Mouse (Mus musculus): ENCODE data around the gene Tmem198. TPM values are rescaled to one million over a fixed set of nuclear protein-coding genes. Genes with fewer than 3 reads are reported as not detected.

Tmem198 gene
- polyA plus RNA-seq, 1 experiment: 0.78 TPM

- Histone ChIP-seq H3K27me3 (ENCODE audit: control insufficient read depth, insufficient read depth, insufficient read length) (no peaks in the 10 kb centered on the region), H3K4me3 (no peak overlapping the region), H3K79me2 (ENCODE audit: control insufficient read depth, insufficient read depth) (no peaks in the 10 kb centered on the region), H3K36me3 (ENCODE audit: control insufficient read depth, insufficient read depth) (peaks cover 3% of the 10 kb centered on the region), H3K4me2 (ENCODE audit: low read depth) (no peak overlapping the region), H3ac (ENCODE audit: control insufficient read depth, insufficient read length) (no peak overlapping the region)
- no peak for TF ChIP-seq SRF (IDR thresholded peaks at IDR 0.05; ENCODE audit: control insufficient read depth, insufficient read length, low read depth)
- no peak for TF ChIP-seq POLR2AphosphoS2 (IDR thresholded peaks at IDR 0.05; ENCODE audit: insufficient read length, low read depth)
- TF ChIP-seq CEBPB (IDR thresholded peaks at IDR 0.05; ENCODE audit: insufficient read depth, poor library complexity, severe bottlenecking): no peak
- TF ChIP-seq MAX (IDR thresholded peaks at IDR 0.05; ENCODE audit: low read depth): no peak
- TF ChIP-seq POLR2A (IDR thresholded peaks at IDR 0.05; ENCODE audit: insufficient read length, low read depth): no peak
- no peak for TF ChIP-seq TCF12 (IDR thresholded peaks at IDR 0.05; ENCODE audit: insufficient read depth, poor library complexity, severe bottlenecking)
- TF ChIP-seq TCF3 (IDR thresholded peaks at IDR 0.05; ENCODE audit: insufficient read length, low read depth): no peak
- no peak for TF ChIP-seq MYOG (IDR thresholded peaks at IDR 0.05; ENCODE audit: control insufficient read depth in 1 of 3, insufficient read depth in 1 of 3, insufficient read length in 2 of 3, low read depth in 2 of 3)
- TF ChIP-seq E2F4 (IDR thresholded peaks at IDR 0.05; ENCODE audit: insufficient read depth): no peak
- no peak for TF ChIP-seq MYOD1 (IDR thresholded peaks at IDR 0.05; ENCODE audit: control insufficient read depth in 1 of 3, insufficient read length in 2 of 3, low read depth in 2 of 3)
- no peak for TF ChIP-seq REST (IDR thresholded peaks at IDR 0.05; ENCODE audit: insufficient read depth, insufficient read length)
- no peak for TF ChIP-seq USF1 (IDR thresholded peaks at IDR 0.05; ENCODE audit: low read depth)
These were observed 37.8 kb upstream of the Tmem198 start for GRCm38 (mm10) chr1:75441471-75441996.

GRCm38 (mm10) chr1:75442171-75442570 is 37.2 kb upstream of the Tmem198 start:
- Histone ChIP-seq H3ac (ENCODE audit: control insufficient read depth, insufficient read length) (no peak overlapping the region), H3K79me2 (ENCODE audit: control insufficient read depth, insufficient read depth) (no peaks in the 10 kb centered on the region), H3K27me3 (ENCODE audit: control insufficient read depth, insufficient read depth, insufficient read length) (no peaks in the 10 kb centered on the region), H3K36me3 (ENCODE audit: control insufficient read depth, insufficient read depth) (peaks cover 3% of the 10 kb centered on the region), H3K4me3 (no peak overlapping the region), H3K4me2 (ENCODE audit: low read depth) (no peak overlapping the region)
- no peak for TF ChIP-seq MAX (IDR thresholded peaks at IDR 0.05; ENCODE audit: low read depth)
- TF ChIP-seq POLR2A (IDR thresholded peaks at IDR 0.05; ENCODE audit: insufficient read length, low read depth): no peak
- no peak for TF ChIP-seq MYOD1 (IDR thresholded peaks at IDR 0.05; ENCODE audit: control insufficient read depth in 1 of 3, insufficient read length in 2 of 3, low read depth in 2 of 3)
- TF ChIP-seq TCF12 (IDR thresholded peaks at IDR 0.05; ENCODE audit: insufficient read depth, poor library complexity, severe bottlenecking): no peak
- TF ChIP-seq USF1 (IDR thresholded peaks at IDR 0.05; ENCODE audit: low read depth): no peak
- TF ChIP-seq POLR2AphosphoS2 (IDR thresholded peaks at IDR 0.05; ENCODE audit: insufficient read length, low read depth): no peak
- TF ChIP-seq E2F4 (IDR thresholded peaks at IDR 0.05; ENCODE audit: insufficient read depth): no peak
- no peak for TF ChIP-seq CEBPB (IDR thresholded peaks at IDR 0.05; ENCODE audit: insufficient read depth, poor library complexity, severe bottlenecking)
- no peak for TF ChIP-seq MYOG (IDR thresholded peaks at IDR 0.05; ENCODE audit: control insufficient read depth in 1 of 3, insufficient read depth in 1 of 3, insufficient read length in 2 of 3, low read depth in 2 of 3)
- no peak for TF ChIP-seq SRF (IDR thresholded peaks at IDR 0.05; ENCODE audit: control insufficient read depth, insufficient read length, low read depth)
- TF ChIP-seq TCF3 (IDR thresholded peaks at IDR 0.05; ENCODE audit: insufficient read length, low read depth): no peak
- TF ChIP-seq REST (IDR thresholded peaks at IDR 0.05; ENCODE audit: insufficient read depth, insufficient read length): no peak

- Histone ChIP-seq H3K4me2 (ENCODE audit: low read depth) (no peak overlapping the region), H3K36me3 (ENCODE audit: control insufficient read depth, insufficient read depth) (peaks cover 3% of the 10 kb centered on the region), H3ac (ENCODE audit: control insufficient read depth, insufficient read length) (no peak overlapping the region), H3K4me3 (no peak overlapping the region), H3K27me3 (ENCODE audit: control insufficient read depth, insufficient read depth, insufficient read length) (no peaks in the 10 kb centered on the region), H3K79me2 (ENCODE audit: control insufficient read depth, insufficient read depth) (no peaks in the 10 kb centered on the region)
- TF ChIP-seq MAX (IDR thresholded peaks at IDR 0.05; ENCODE audit: low read depth): no peak
- TF ChIP-seq SRF (IDR thresholded peaks at IDR 0.05; ENCODE audit: control insufficient read depth, insufficient read length, low read depth): no peak
- no peak for TF ChIP-seq TCF12 (IDR thresholded peaks at IDR 0.05; ENCODE audit: insufficient read depth, poor library complexity, severe bottlenecking)
- TF ChIP-seq USF1 (IDR thresholded peaks at IDR 0.05; ENCODE audit: low read depth): no peak
- TF ChIP-seq CEBPB (IDR thresholded peaks at IDR 0.05; ENCODE audit: insufficient read depth, poor library complexity, severe bottlenecking): no peak
- no peak for TF ChIP-seq E2F4 (IDR thresholded peaks at IDR 0.05; ENCODE audit: insufficient read depth)
- no peak for TF ChIP-seq POLR2A (IDR thresholded peaks at IDR 0.05; ENCODE audit: insufficient read length, low read depth)
- TF ChIP-seq TCF3 (IDR thresholded peaks at IDR 0.05; ENCODE audit: insufficient read length, low read depth): no peak
- TF ChIP-seq MYOD1 (IDR thresholded peaks at IDR 0.05; ENCODE audit: control insufficient read depth in 1 of 3, insufficient read length in 2 of 3, low read depth in 2 of 3): no peak
- TF ChIP-seq REST (IDR thresholded peaks at IDR 0.05; ENCODE audit: insufficient read depth, insufficient read length): no peak
- no peak for TF ChIP-seq MYOG (IDR thresholded peaks at IDR 0.05; ENCODE audit: control insufficient read depth in 1 of 3, insufficient read depth in 1 of 3, insufficient read length in 2 of 3, low read depth in 2 of 3)
- TF ChIP-seq POLR2AphosphoS2 (IDR thresholded peaks at IDR 0.05; ENCODE audit: insufficient read length, low read depth): no peak
These were observed 36.5 kb upstream of the Tmem198 start for GRCm38 (mm10) chr1:75442811-75443210.

GRCm38 (mm10) chr1:75443247-75444024 is 35.9 kb upstream of the Tmem198 start:
- Histone ChIP-seq H3ac (ENCODE audit: control insufficient read depth, insufficient read length) (no peak overlapping the region), H3K4me3 (no peak overlapping the region), H3K79me2 (ENCODE audit: control insufficient read depth, insufficient read depth) (no peaks in the 10 kb centered on the region), H3K36me3 (ENCODE audit: control insufficient read depth, insufficient read depth) (peaks cover 3% of the 10 kb centered on the region), H3K4me2 (ENCODE audit: low read depth) (no peak overlapping the region), H3K27me3 (ENCODE audit: control insufficient read depth, insufficient read depth, insufficient read length) (no peaks in the 10 kb centered on the region)
- TF ChIP-seq TCF12 (IDR thresholded peaks at IDR 0.05; ENCODE audit: insufficient read depth, poor library complexity, severe bottlenecking) (no peak), POLR2AphosphoS2 (IDR thresholded peaks at IDR 0.05; ENCODE audit: insufficient read length, low read depth) (peak; percentile 7), E2F4 (IDR thresholded peaks at IDR 0.05; ENCODE audit: insufficient read depth) (no peak), USF1 (IDR thresholded peaks at IDR 0.05; ENCODE audit: low read depth) (no peak)
